Mouse (Mus musculus) embryonic facial prominence, embryonic 12.5 days (tissue): Measurements from ENCODE around the gene Prex1. TPM values are rescaled to one million over a fixed set of nuclear protein-coding genes. Genes with fewer than 3 reads are reported as not detected.

ENCODE experiments used
- ATAC-seq: fragments of 200-750 bp; cut with Nextera tagmentation; 2 replicates; pipeline ENCODE4 v1.8.0; 2017; ENCODE audit not compliant: insufficient number of reproducible peaks, insufficient read depth, low FRiP score, low TSS enrichment
- H3K27ac ChIP-seq: fragments of 300-500 bp; sonication (generic); 2 replicates; pipeline ENCODE4 v1.5.1; 2016; ENCODE audit warnings: mild to moderate bottlenecking
- H3K27me3 ChIP-seq: fragments of 300-500 bp; sonication (generic); 2 replicates; pipeline ENCODE4 v1.6.1; 2016; ENCODE audit warnings: mild to moderate bottlenecking, moderate library complexity
- H3K36me3 ChIP-seq: fragments of 300-500 bp; sonication (generic); 2 replicates; pipeline ENCODE4 v1.6.1; 2016; ENCODE audit warnings: mild to moderate bottlenecking
- H3K4me1 ChIP-seq: fragments of 300-500 bp; sonication (generic); 2 replicates; pipeline ENCODE4 v1.6.1; 2016
- H3K4me2 ChIP-seq: fragments of 300-500 bp; sonication (generic); replicated peaks from 2 replicates; pipeline ENCODE4 v1.6.1; 2016; ENCODE audit warnings: mild to moderate bottlenecking, moderate library complexity
- H3K4me3 ChIP-seq: fragments of 300-500 bp; sonication (generic); 2 replicates; pipeline ENCODE4 v1.5.1; 2016; ENCODE audit warnings: mild to moderate bottlenecking
- H3K9ac ChIP-seq: fragments of 300-500 bp; sonication (generic); 2 replicates; pipeline ENCODE4 v1.6.1; 2016; ENCODE audit warnings: mild to moderate bottlenecking, moderate library complexity
- H3K9me3 ChIP-seq: fragments of 300-500 bp; sonication (generic); 2 replicates; pipeline ENCODE4 v1.6.1; 2016; ENCODE audit warnings: mild to moderate bottlenecking, moderate library complexity
- whole genome bisulfite sequencing: fragments of 180-500 bp; shearing (Covaris S2); methylation state at CpG from one replicate; pipeline ENCODE4 v1.1.7; 2016; 5-methylcytosine and 5-hydroxymethylcytosine counted together
- polyA plus RNA-seq: library from polyadenylated mRNA; unstranded; fragments of >200 nt; fragmentation: Nextera tagmentation; extraction: Ambion mirVana; gene quantifications from 2 replicates; pipeline ENCODE4 v1.2.1, GENCODE M21; 2016

Prex1 gene
- polyA plus RNA-seq, 1 experiment from 2014 or later: 36.2 TPM

DNA sequence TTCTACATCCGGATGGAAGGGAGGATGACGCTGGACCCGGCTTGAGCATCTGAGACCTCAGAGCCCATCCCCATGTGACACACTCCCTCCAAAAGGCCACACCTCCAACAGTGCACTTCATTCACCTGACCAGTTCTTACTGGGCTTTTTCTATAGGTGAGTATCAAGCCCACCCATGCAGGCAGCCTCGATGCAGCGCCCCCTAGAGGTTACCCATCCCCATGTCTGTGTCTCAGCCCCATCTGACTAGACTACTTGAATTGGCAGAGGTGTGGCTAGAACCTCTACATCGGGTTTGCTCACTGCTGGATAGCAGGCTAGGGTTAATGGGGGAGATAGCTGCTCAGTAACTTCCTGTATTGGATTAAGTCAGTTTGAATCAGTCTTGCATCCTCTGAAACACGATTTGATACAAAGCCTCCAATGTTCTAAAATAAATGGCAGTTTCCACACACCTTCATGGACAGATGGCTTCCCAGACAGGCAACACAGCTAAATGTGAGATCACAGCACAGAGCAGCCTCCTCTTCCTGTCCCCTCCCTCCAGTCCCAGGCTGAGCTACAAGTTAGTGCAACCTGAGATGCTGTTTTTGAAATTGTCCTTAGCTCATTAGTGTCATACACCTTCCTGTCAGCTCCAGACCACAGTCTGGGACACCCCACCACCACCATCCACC lies 168.9 kb downstream of the Prex1 start:
- ATAC-seq: no peak
- no peaks in the 10 kb centered on the region for H3K36me3 ChIP-seq
- 53% methylated on average over 7 of the region's 7 CpGs for WGBS
- H3K9ac ChIP-seq: no peak overlapping the region
- peaks cover 26% of the 10 kb centered on the region for H3K4me1 ChIP-seq
- H3K4me2 ChIP-seq: no peak overlapping the region
- H3K4me3 ChIP-seq: no peak overlapping the region
- no peaks in the 10 kb centered on the region for H3K9me3 ChIP-seq
- H3K27me3 ChIP-seq: no peaks in the 10 kb centered on the region
- H3K27ac ChIP-seq: no peak overlapping the region

DNA sequence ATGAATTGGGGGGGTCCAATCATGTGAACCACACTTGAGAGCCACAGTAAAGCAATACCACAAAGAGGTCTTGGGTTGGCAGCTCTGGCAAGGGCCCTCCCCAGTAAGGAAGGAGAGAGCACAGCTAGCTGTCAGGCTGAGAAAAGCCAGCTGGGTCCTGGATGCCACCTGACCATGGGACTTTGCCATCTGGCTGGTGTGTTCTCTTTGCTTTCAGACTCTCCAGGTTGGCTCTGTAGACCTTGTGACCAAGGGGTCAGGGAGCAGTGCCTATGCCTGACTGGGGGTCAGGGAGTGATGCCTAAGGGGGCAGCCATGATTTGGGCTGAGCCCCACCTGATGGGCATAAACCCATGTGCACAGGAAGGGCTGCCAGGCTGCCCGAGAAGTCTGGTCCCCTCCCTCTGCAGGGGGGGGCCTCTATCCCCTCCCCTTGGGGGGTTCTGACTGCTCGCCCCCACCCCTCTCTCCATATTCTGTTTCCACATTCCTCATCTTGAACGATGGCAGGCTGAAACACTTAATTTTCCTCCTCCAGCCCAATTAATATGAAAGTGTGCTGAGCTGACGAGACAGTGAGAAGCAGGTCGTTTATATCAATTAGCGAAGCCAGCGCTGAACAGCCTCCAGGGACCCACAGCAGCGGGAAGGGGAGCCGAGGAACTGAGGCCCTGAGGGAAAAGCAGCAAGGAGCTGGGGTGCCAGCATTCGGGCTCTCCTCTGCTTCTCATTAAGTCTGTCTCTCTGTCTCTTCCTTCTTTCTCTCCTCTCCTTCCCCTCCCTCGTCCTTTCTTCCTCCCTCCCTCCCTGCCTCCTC lies 172.3 kb downstream of the Prex1 start:
- H3K9me3 ChIP-seq: no peaks in the 10 kb centered on the region
- 0 out of 2 replicates have a peak overlapping the region, but pooled peaks have one; percentile 13 for H3K27ac ChIP-seq
- no peaks in the 10 kb centered on the region for H3K36me3 ChIP-seq
- H3K9ac ChIP-seq: no peak overlapping the region
- ATAC-seq: no peak
- no peak overlapping the region for H3K4me3 ChIP-seq
- WGBS: 11% methylated on average over 11 of the region's 11 CpGs
- H3K4me2 ChIP-seq: peak overlapping the region; percentile 20; the same call in 1 of the 2 replicates
- H3K4me1 ChIP-seq: peaks cover 29% of the 10 kb centered on the region
- H3K27me3 ChIP-seq: no peaks in the 10 kb centered on the region

- ATAC-seq: no peak
- Histone ChIP-seq H3K9me3 (peaks cover 5% of the 10 kb centered on the region; the same call in 1 of the 2 replicates), H3K4me2 (no peak overlapping the region), H3K36me3 (no peaks in the 10 kb centered on the region), H3K9ac (no peak overlapping the region), H3K27ac (no peak overlapping the region), H3K4me3 (no peak overlapping the region), H3K4me1 (peaks cover 20% of the 10 kb centered on the region), H3K27me3 (no peaks in the 10 kb centered on the region)
- 88% methylated on average over 1 of the region's 1 CpGs for WGBS
Measured at GRCm38 (mm10) chr2:166540216-166540615, 173.4 kb downstream of the Prex1 start.

DNA sequence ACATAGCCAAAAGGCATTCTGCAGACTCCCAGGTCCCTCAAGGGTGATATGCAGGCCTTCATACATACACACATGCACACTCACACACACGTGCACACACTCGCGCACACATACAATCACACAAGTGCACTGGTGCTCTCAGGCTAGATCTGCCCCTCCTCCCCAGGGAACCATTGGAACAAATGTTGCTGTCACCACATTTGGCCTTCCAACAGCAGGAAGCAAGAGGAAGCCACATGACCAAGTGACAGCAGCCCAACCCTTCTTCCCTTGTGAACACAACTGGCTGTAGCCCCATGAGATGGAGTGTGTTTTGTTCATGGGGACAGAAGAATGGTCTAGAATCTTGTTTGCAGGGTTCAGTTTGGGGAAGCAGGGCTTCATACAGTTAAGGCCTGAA lies 176.7 kb downstream of the Prex1 start:
- peaks cover 8% of the 10 kb centered on the region; the same call in 1 of the 2 replicates for H3K9me3 ChIP-seq
- 93% methylated on average over 3 of the region's 3 CpGs for WGBS

DNA sequence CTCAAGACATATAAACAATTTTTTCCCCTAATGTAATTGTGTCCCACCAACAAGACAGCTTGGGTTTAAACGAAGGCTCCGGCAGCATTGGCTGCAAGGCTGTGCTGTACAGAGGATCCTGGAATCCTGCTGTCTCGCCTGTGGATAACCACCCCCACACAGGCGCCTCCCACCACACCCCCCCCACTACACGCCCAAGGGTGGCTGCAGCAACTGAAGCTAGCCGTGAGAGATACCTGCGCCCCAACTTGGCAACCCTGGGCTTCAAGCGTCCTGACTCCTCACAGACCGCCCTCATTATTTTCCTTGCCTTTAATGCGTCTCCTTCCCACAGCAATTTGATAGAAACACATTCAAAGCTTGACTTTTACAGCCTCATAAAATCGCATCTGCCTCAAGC lies 178.1 kb downstream of the Prex1 start:
- H3K4me2 ChIP-seq: no peak overlapping the region
- peaks cover 8% of the 10 kb centered on the region; the same call in 1 of the 2 replicates for H3K9me3 ChIP-seq
- H3K4me3 ChIP-seq: no peak overlapping the region
- H3K27me3 ChIP-seq: no peaks in the 10 kb centered on the region
- peaks cover 4% of the 10 kb centered on the region; the same call in 1 of the 2 replicates for H3K4me1 ChIP-seq
- H3K9ac ChIP-seq: no peak overlapping the region
- no peak for ATAC-seq
- 91% methylated on average over 11 of the region's 11 CpGs for WGBS
- no peaks in the 10 kb centered on the region for H3K36me3 ChIP-seq
- H3K27ac ChIP-seq: no peak overlapping the region

More for the DNA sequence above, 176.7 kb downstream of the Prex1 start:
- Histone ChIP-seq H3K27me3 (no peaks in the 10 kb centered on the region), H3K27ac (no peak overlapping the region), H3K9ac (no peak overlapping the region), H3K4me2 (no peak overlapping the region), H3K4me3 (no peak overlapping the region), H3K4me1 (peaks cover 12% of the 10 kb centered on the region), H3K36me3 (no peaks in the 10 kb centered on the region)
- ATAC-seq: no peak

DNA sequence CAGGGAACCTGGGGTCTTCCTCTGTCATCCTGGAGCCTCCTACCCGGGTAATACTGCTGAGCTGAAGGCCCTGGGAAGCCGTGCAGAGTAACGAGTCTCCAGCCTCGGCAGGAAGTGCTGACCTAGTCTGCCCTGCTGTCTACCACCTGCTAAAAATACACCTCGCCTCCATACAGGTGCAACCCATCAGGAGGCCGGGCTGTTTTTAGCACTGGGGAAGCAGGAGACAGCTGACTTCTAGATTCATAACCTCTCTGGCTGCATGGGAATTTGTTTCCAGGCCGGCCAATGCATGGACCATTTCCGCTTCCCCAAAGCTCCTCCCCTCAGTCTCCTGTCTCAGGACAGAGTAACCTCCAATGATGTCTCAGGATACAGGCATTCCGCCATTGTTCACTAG lies 187.4 kb downstream of the Prex1 start:
- Histone ChIP-seq H3K4me3 (no peak overlapping the region), H3K4me2 (no peak overlapping the region), H3K4me1 (peaks cover 14% of the 10 kb centered on the region; the same call in 1 of the 2 replicates), H3K9me3 (no peaks in the 10 kb centered on the region), H3K27ac (no peak overlapping the region), H3K27me3 (no peaks in the 10 kb centered on the region), H3K9ac (no peak overlapping the region), H3K36me3 (no peaks in the 10 kb centered on the region)
- WGBS: 81% methylated on average over 9 of the region's 9 CpGs
- ATAC-seq: no peak

GRCm38 (mm10) chr2:166523156-166523890 lies 190.3 kb downstream of the Prex1 start:
- 73% methylated on average over 10 of the region's 10 CpGs for whole genome bisulfite sequencing
- no peak overlapping the region for H3K9ac ChIP-seq
- peak overlapping the region; percentile 37; the same call in 1 of the 2 replicates for H3K27ac ChIP-seq
- H3K4me3 ChIP-seq: no peak overlapping the region
- H3K9me3 ChIP-seq: no peaks in the 10 kb centered on the region
- H3K4me1 ChIP-seq: peaks cover 16% of the 10 kb centered on the region; the same call in 1 of the 2 replicates
- H3K27me3 ChIP-seq: no peaks in the 10 kb centered on the region
- no peak overlapping the region for H3K4me2 ChIP-seq
- ATAC-seq: no peak
- H3K36me3 ChIP-seq: no peaks in the 10 kb centered on the region

GRCm38 (mm10) chr2:166522612-166523120 lies 191.0 kb downstream of the Prex1 start:
- H3K27me3 ChIP-seq: no peaks in the 10 kb centered on the region
- H3K27ac ChIP-seq: peak overlapping the region; percentile 37; the same call in 1 of the 2 replicates
- no peaks in the 10 kb centered on the region for H3K36me3 ChIP-seq
- 89% methylated on average over 15 of the region's 15 CpGs for WGBS
- no peak overlapping the region for H3K4me3 ChIP-seq
- H3K9ac ChIP-seq: no peak overlapping the region
- H3K4me1 ChIP-seq: peaks cover 18% of the 10 kb centered on the region; the same call in 1 of the 2 replicates
- no peak for ATAC-seq
- H3K4me2 ChIP-seq: no peak overlapping the region
- H3K9me3 ChIP-seq: no peaks in the 10 kb centered on the region

- no peak overlapping the region for H3K4me3 ChIP-seq
- ATAC-seq: no peak
- H3K4me2 ChIP-seq: no peak overlapping the region
- no peak overlapping the region for H3K9ac ChIP-seq
- H3K27me3 ChIP-seq: no peaks in the 10 kb centered on the region
- H3K27ac ChIP-seq: no peak overlapping the region
- H3K36me3 ChIP-seq: no peaks in the 10 kb centered on the region
- H3K4me1 ChIP-seq: peaks cover 21% of the 10 kb centered on the region; the same call in 1 of the 2 replicates
- no peaks in the 10 kb centered on the region for H3K9me3 ChIP-seq
- WGBS: 63% methylated on average over 16 of the region's 16 CpGs
Measured at GRCm38 (mm10) chr2:166521878-166522611, 191.6 kb downstream of the Prex1 start.

DNA sequence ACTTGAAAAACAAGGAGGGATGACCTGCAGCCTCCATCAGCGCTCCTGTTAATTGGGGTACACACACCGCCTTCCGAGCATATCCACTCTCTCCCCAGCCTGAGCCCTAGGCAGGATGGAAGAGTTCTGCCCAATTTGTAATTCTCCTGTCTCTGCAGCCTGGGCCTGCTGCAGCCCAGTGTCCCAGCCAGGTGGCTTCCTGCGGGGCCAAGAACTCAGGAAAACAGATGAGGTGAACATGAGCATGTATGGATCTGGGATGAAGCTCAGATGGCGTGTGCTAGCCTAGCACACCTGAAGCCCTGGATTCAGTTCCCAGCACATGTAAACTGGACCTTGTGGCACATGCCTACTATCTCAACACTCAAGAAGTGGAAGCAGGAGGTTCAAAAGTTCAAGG lies 192.2 kb downstream of the Prex1 start:
- H3K27ac ChIP-seq: no peak overlapping the region
- H3K36me3 ChIP-seq: no peaks in the 10 kb centered on the region
- no peaks in the 10 kb centered on the region for H3K27me3 ChIP-seq
- peaks cover 25% of the 10 kb centered on the region; the same call in 1 of the 2 replicates for H3K4me1 ChIP-seq
- H3K4me2 ChIP-seq: no peak overlapping the region
- no peak for ATAC-seq
- H3K9me3 ChIP-seq: no peaks in the 10 kb centered on the region
- no peak overlapping the region for H3K9ac ChIP-seq
- 87% methylated on average over 5 of the region's 5 CpGs for WGBS
- no peak overlapping the region for H3K4me3 ChIP-seq

- Histone ChIP-seq H3K27me3 (no peaks in the 10 kb centered on the region), H3K36me3 (no peaks in the 10 kb centered on the region), H3K4me1 (peaks cover 19% of the 10 kb centered on the region; the same call in 1 of the 2 replicates), H3K4me2 (no peak overlapping the region), H3K9me3 (no peaks in the 10 kb centered on the region), H3K27ac (no peak overlapping the region), H3K9ac (no peak overlapping the region), H3K4me3 (no peak overlapping the region)
- WGBS: 89% methylated on average over 12 of the region's 12 CpGs
- no peak for ATAC-seq
Measured at GRCm38 (mm10) chr2:166520536-166520935, 193.1 kb downstream of the Prex1 start.
